Mouse (Mus musculus) 416B (cell line): ENCODE results near the gene Chrna7.

ENCODE experiments used
- DNase-seq: peaks from one replicate; pipeline ENCODE4 v3.0.0; 2011; ENCODE audit warnings: low read depth

Chrna7 gene

DNA sequence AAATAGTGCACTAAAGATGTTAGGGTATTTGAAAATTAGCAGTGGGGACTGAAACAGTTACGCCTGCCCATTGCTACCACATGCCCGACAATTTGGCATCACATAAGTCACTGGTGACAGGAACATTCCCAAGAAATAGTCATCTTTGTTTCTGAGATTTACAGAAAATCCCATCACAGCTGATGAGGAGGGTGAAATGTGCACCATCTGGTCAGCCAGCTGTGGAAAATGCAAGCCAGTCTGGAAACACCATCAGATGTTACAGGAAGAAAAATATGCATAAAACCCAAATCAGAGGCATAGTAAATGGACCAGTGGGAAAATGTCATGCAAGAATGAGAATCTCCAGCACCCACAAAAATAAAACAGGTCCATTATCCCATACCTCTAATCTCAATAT, 151.4 kb downstream of the Chrna7 start:
- no peak for DNase-seq
